Mouse (Mus musculus) liver, adult 2 months (tissue): ENCODE data around the gene Trem1. TPM values are rescaled to one million over a fixed set of nuclear protein-coding genes. Genes with fewer than 3 reads are reported as not detected.

Experiments used
- DNase-seq: peaks from one replicate; pipeline ENCODE4 v3.0.0-alpha.2; 2011; ENCODE audit warnings: low read depth, low spot score; ENCODE audit errors: extremely low read depth
- H3K27ac ChIP-seq: fragments of 200-500 bp; replicated peaks from 2 replicates; pipeline ENCODE4 v1.5.1; 2012; ENCODE audit warnings: low read depth, mild to moderate bottlenecking, control low read depth, inconsistent platforms, low read length; ENCODE audit not compliant: insufficient read depth
- H3K27me3 ChIP-seq: fragments of 200-500 bp; 2 replicates; pipeline ENCODE4 v1.6.1; 2012; ENCODE audit warnings: mild to moderate bottlenecking, moderate library complexity, low read length, inconsistent platforms; ENCODE audit not compliant: control insufficient read depth, insufficient read depth
- H3K36me3 ChIP-seq: fragments of 200-500 bp; 2 replicates; pipeline ENCODE4 v1.6.1; 2012; ENCODE audit warnings: low read length, inconsistent platforms; ENCODE audit not compliant: control insufficient read depth, insufficient read depth
- H3K4me1 ChIP-seq: fragments of 200-500 bp; 2 replicates; pipeline ENCODE4 v1.6.1; 2011; ENCODE audit warnings: low read length; ENCODE audit not compliant: control insufficient read depth, insufficient read depth
- H3K4me3 ChIP-seq: fragments of 200-500 bp; 2 replicates; pipeline ENCODE4 v1.5.1; 2011; ENCODE audit warnings: low read depth, mild to moderate bottlenecking, control low read depth, low read length, moderate library complexity; ENCODE audit not compliant: insufficient read depth
- H3K79me2 ChIP-seq: fragments of 200-500 bp; 2 replicates; pipeline ENCODE4 v1.6.1; 2012; ENCODE audit warnings: inconsistent platforms, mild to moderate bottlenecking, low read length, moderate library complexity; ENCODE audit not compliant: control insufficient read depth, insufficient read depth
- H3K9ac ChIP-seq: fragments of 200-500 bp; 2 replicates; pipeline ENCODE4 v1.6.1; 2012; ENCODE audit warnings: low read depth, mild to moderate bottlenecking, control low read depth, inconsistent platforms, low read length
- CTCF ChIP-seq: fragments of 200-500 bp; IDR thresholded peaks from 2 replicates; pipeline ENCODE4 v1.5.1; 2011; ENCODE audit warnings: low read depth, low read length, control low read depth
- POLR2A ChIP-seq: fragments of 200-500 bp; IDR thresholded peaks from 2 replicates; pipeline ENCODE4 v1.6.1; 2011; ENCODE audit warnings: low read length, control low read depth; ENCODE audit not compliant: insufficient read depth; ENCODE audit errors: extremely low read depth
- WGBS: fragments of 180-500 bp; shearing (Covaris S2); methylation state at CpG from one replicate; pipeline ENCODE4 v1.1.7; 2018; 5-methylcytosine and 5-hydroxymethylcytosine counted together
- polyA plus RNA-seq: library from polyadenylated mRNA; depleted of rRNA; stranded (reverse); fragments of >200 nt; gene quantifications from 2 replicates; pipeline ENCODE4 v1.2.3, GENCODE M21; 2012
- total RNA-seq: library from RNA; depleted of rRNA; stranded (reverse); fragments of >200 nt; gene quantifications from 2 replicates; pipeline ENCODE4 v1.2.3, GENCODE M21; 2014

Gene Trem1
- total and polyA plus RNA-seq, 2 experiments: not detected

- 81% methylated on average over 11 of the region's 11 CpGs for WGBS
Measured at GRCm38 (mm10) chr17:48247221-48247928, 14.8 kb downstream of the Trem1 start, which contains the start of gene Trem3. Gene Trem3 (plus strand): TSS chr17:48247777.

GRCm38 (mm10) chr17:48249039-48249438, 16.5 kb downstream of the Trem1 start:
- no peaks in the 10 kb centered on the region for H3K36me3 ChIP-seq
- no peaks in the 10 kb centered on the region for H3K27me3 ChIP-seq
- H3K9ac ChIP-seq: no peak overlapping the region
- TF ChIP-seq POLR2A (no peak), CTCF (no peak)
- no peaks in the 10 kb centered on the region for H3K79me2 ChIP-seq
- H3K4me1 ChIP-seq: no peaks in the 10 kb centered on the region
- H3K4me3 ChIP-seq: no peak overlapping the region
- DNase-seq: no peak
- H3K27ac ChIP-seq: no peak overlapping the region

More at GRCm38 (mm10) chr17:48247221-48247928, 14.8 kb downstream of the Trem1 start, which contains the start of gene Trem3:
- H3K27me3 ChIP-seq: no peaks in the 10 kb centered on the region
- no peaks in the 10 kb centered on the region for H3K36me3 ChIP-seq
- H3K79me2 ChIP-seq: no peaks in the 10 kb centered on the region
- no peaks in the 10 kb centered on the region for H3K4me1 ChIP-seq
- TF ChIP-seq POLR2A (no peak), CTCF (no peak)
- H3K27ac ChIP-seq: no peak within 1 kb of the TSS
- H3K9ac ChIP-seq: no peak within 1 kb of the TSS
- no peak within 1 kb of the TSS for H3K4me3 ChIP-seq
- DNase-seq: peak; percentile 13

GRCm38 (mm10) chr17:48249501-48249900, 16.9 kb downstream of the Trem1 start:
- TF ChIP-seq CTCF (no peak), POLR2A (no peak)
- no peak for DNase-seq
- no peaks in the 10 kb centered on the region for H3K79me2 ChIP-seq

GRCm38 (mm10) chr17:48250631-48251030, 18.1 kb downstream of the Trem1 start:
- Histone ChIP-seq H3K4me3 (no peak overlapping the region), H3K79me2 (no peaks in the 10 kb centered on the region), H3K4me1 (no peaks in the 10 kb centered on the region), H3K36me3 (no peaks in the 10 kb centered on the region), H3K27ac (no peak overlapping the region), H3K9ac (no peak overlapping the region), H3K27me3 (no peaks in the 10 kb centered on the region)
- no peak for TF ChIP-seq CTCF
- TF ChIP-seq POLR2A: no peak
- WGBS: 89% methylated on average over 7 of the region's 7 CpGs
- DNase-seq: no peak

More at GRCm38 (mm10) chr17:48249501-48249900, 16.9 kb downstream of the Trem1 start:
- Histone ChIP-seq H3K27me3 (no peaks in the 10 kb centered on the region), H3K36me3 (no peaks in the 10 kb centered on the region), H3K4me3 (no peak overlapping the region), H3K27ac (no peak overlapping the region), H3K4me1 (no peaks in the 10 kb centered on the region), H3K9ac (no peak overlapping the region)
- WGBS: 70% methylated on average over 11 of the region's 11 CpGs

GRCm38 (mm10) chr17:48256575-48256974, 24.0 kb downstream of the Trem1 start:
- no peak for DNase-seq
- no peaks in the 10 kb centered on the region for H3K4me1 ChIP-seq
- no peaks in the 10 kb centered on the region for H3K79me2 ChIP-seq
- no peak for TF ChIP-seq CTCF
- TF ChIP-seq POLR2A: no peak
- no peak overlapping the region for H3K27ac ChIP-seq
- H3K27me3 ChIP-seq: no peaks in the 10 kb centered on the region
- H3K4me3 ChIP-seq: no peak overlapping the region
- no peak overlapping the region for H3K9ac ChIP-seq
- no peaks in the 10 kb centered on the region for H3K36me3 ChIP-seq

GRCm38 (mm10) chr17:48261868-48262267, 29.3 kb downstream of the Trem1 start:
- WGBS: 63% methylated on average over 2 of the region's 2 CpGs
- no peaks in the 10 kb centered on the region for H3K27me3 ChIP-seq
- peak; percentile 21 for DNase-seq
- TF ChIP-seq CTCF: no peak
- no peak for TF ChIP-seq POLR2A
- no peak overlapping the region for H3K27ac ChIP-seq
- H3K36me3 ChIP-seq: no peaks in the 10 kb centered on the region
- no peaks in the 10 kb centered on the region for H3K79me2 ChIP-seq
- no peaks in the 10 kb centered on the region for H3K4me1 ChIP-seq
- H3K9ac ChIP-seq: no peak overlapping the region
- H3K4me3 ChIP-seq: no peak overlapping the region
